Mouse (Mus musculus) adrenal gland, postnatal 4 days (tissue): Measurements from ENCODE around the gene Pik3ip1. TPM values are rescaled to one million over a fixed set of nuclear protein-coding genes. Genes with fewer than 3 reads are reported as not detected.

Experiments
- DNase-seq, 2 experiments: peaks; one replicate each; pipeline ENCODE4 v3.0.0; 2021 to 2022; ENCODE audit warnings: low spot score in 2 of 2, mixed read lengths in 2 of 2
- total RNA-seq, 2 experiments: library from RNA; stranded (reverse); gene quantifications; 2 replicates each; pipeline ENCODE4 v1.2.3; 2021

Pik3ip1 gene
- total RNA-seq, 2 experiments from 2014 or later: 31.9 to 32.2 TPM

- no peak for DNase-seq
These were observed 4.6 kb downstream of the Pik3ip1 start for GRCm38 (mm10) chr11:3334711-3335316.

- no peak for DNase-seq
These were observed 5.5 kb downstream of the Pik3ip1 start for GRCm38 (mm10) chr11:3335651-3336216.

GRCm38 (mm10) chr11:3336602-3337001 lies 6.4 kb downstream of the Pik3ip1 start:
- DNase-seq: no peak

- DNase-seq: no peak
These were observed 7.2 kb downstream of the Pik3ip1 start for GRCm38 (mm10) chr11:3337173-3337955.

GRCm38 (mm10) chr11:3337961-3338360 lies 7.8 kb downstream of the Pik3ip1 start:
- no peak for DNase-seq

- DNase-seq: no peak
These were observed 11.3 kb downstream of the Pik3ip1 start for GRCm38 (mm10) chr11:3341476-3341875.

GRCm38 (mm10) chr11:3344916-3345315 lies 14.7 kb downstream of the Pik3ip1 start:
- no peak for DNase-seq

GRCm38 (mm10) chr11:3346351-3346750 lies 16.1 kb downstream of the Pik3ip1 start:
- DNase-seq: no peak

- DNase-seq: peak; percentile 68 to 83
These were observed 17.1 kb downstream of the Pik3ip1 start for GRCm38 (mm10) chr11:3347091-3347834.

- no peak for DNase-seq
These were observed 17.6 kb downstream of the Pik3ip1 start for GRCm38 (mm10) chr11:3347835-3348195.

- no peak for DNase-seq
These were observed 18.6 kb downstream of the Pik3ip1 start for GRCm38 (mm10) chr11:3348576-3349342.

GRCm38 (mm10) chr11:3349343-3349695 lies 19.1 kb downstream of the Pik3ip1 start:
- no peak for DNase-seq

- DNase-seq: no peak
These were observed 21.9 kb downstream of the Pik3ip1 start for GRCm38 (mm10) chr11:3352131-3352530.

GRCm38 (mm10) chr11:3352990-3353585 lies 22.9 kb downstream of the Pik3ip1 start:
- DNase-seq: no peak

- DNase-seq: no peak
These were observed 32.7 kb downstream of the Pik3ip1 start for GRCm38 (mm10) chr11:3362854-3363253.

- DNase-seq: no peak
These were observed 36.2 kb downstream of the Pik3ip1 start for GRCm38 (mm10) chr11:3366411-3366810.

GRCm38 (mm10) chr11:3368983-3369382 lies 38.8 kb downstream of the Pik3ip1 start:
- DNase-seq: no peak

GRCm38 (mm10) chr11:3369449-3369848 lies 39.2 kb downstream of the Pik3ip1 start:
- DNase-seq: no peak

- DNase-seq: no peak
These were observed 40.0 kb downstream of the Pik3ip1 start for GRCm38 (mm10) chr11:3370162-3370561.

- peak; percentile 43 to 66 for DNase-seq
These were observed 40.9 kb downstream of the Pik3ip1 start for GRCm38 (mm10) chr11:3370928-3371598.
